Mouse (Mus musculus) brain, embryonic 18.5 days (tissue): ENCODE data around the gene Rnf167.

ENCODE experiments used
- DNase-seq: peaks from one replicate; pipeline ENCODE4 v3.0.0-alpha.2; 2012; ENCODE audit warnings: low read depth, low spot score

The Rnf167 gene

GRCm38 (mm10) chr11:70654923-70655570, 8.0 kb downstream of the Rnf167 start:
- peak; percentile 67 for DNase-seq

- no peak for DNase-seq
Measured at GRCm38 (mm10) chr11:70655571-70656455, 8.8 kb downstream of the Rnf167 start.

GRCm38 (mm10) chr11:70656456-70656927, 9.5 kb downstream of the Rnf167 start:
- no peak for DNase-seq

- DNase-seq: no peak
Measured at GRCm38 (mm10) chr11:70656964-70657363, 9.9 kb downstream of the Rnf167 start, which contains the start of gene Eno3. TSS of gene Eno3 (plus strand) at chr11:70657202.

- no peak for DNase-seq
Measured at GRCm38 (mm10) chr11:70657573-70657972, 10.5 kb downstream of the Rnf167 start.

GRCm38 (mm10) chr11:70657991-70658390, 11.0 kb downstream of the Rnf167 start:
- no peak for DNase-seq

GRCm38 (mm10) chr11:70658521-70658920, 11.5 kb downstream of the Rnf167 start:
- no peak for DNase-seq

GRCm38 (mm10) chr11:70658942-70659341, 11.9 kb downstream of the Rnf167 start:
- DNase-seq: no peak

GRCm38 (mm10) chr11:70660571-70660970, 13.5 kb downstream of the Rnf167 start:
- DNase-seq: no peak

GRCm38 (mm10) chr11:70663101-70663500, 16.1 kb downstream of the Rnf167 start:
- DNase-seq: no peak

GRCm38 (mm10) chr11:70663957-70664356, 16.9 kb downstream of the Rnf167 start:
- no peak for DNase-seq

GRCm38 (mm10) chr11:70664741-70665140, 17.7 kb downstream of the Rnf167 start:
- DNase-seq: no peak

- DNase-seq: no peak
Measured at GRCm38 (mm10) chr11:70666687-70667086, 19.7 kb downstream of the Rnf167 start.

- no peak for DNase-seq
Measured at GRCm38 (mm10) chr11:70667271-70668150, 20.5 kb downstream of the Rnf167 start.

- no peak for DNase-seq
Measured at GRCm38 (mm10) chr11:70668335-70668770, 21.3 kb downstream of the Rnf167 start.

GRCm38 (mm10) chr11:70668771-70669505, 21.9 kb downstream of the Rnf167 start, which contains the start of gene Spag7:
TSS of gene Spag7 (minus strand) at chr11:70669416.
- DNase-seq: peak; percentile 100

GRCm38 (mm10) chr11:70669582-70670345, 22.7 kb downstream of the Rnf167 start:
- no peak for DNase-seq

GRCm38 (mm10) chr11:70670483-70670882, 23.4 kb downstream of the Rnf167 start:
- DNase-seq: no peak

- no peak for DNase-seq
Measured at GRCm38 (mm10) chr11:70671333-70672047, 24.5 kb downstream of the Rnf167 start.
